Mouse (Mus musculus): ENCODE measurements around the gene Sag. TPM values are rescaled to one million over a fixed set of nuclear protein-coding genes. Genes with fewer than 3 reads are reported as not detected.
"Not testable (repeated sequence)": the region's sequence is repeated elsewhere in the genome, so short reads cannot be mapped to it uniquely, and the experiment has no call there.

Gene Sag
- polyA plus RNA-seq, 1 experiment from 2014 or later: 0.88 TPM

GRCm38 (mm10) chr1:87825991-87826390, 22.5 kb downstream of the Sag start:
- 82% methylated on average over 6 of the region's 6 CpGs for WGBS
- 0 out of 2 replicates have a peak, but pooled peaks cover 6% of the 10 kb centered on the region for H3K4me1 ChIP-seq (replicated peaks)
- ATAC-seq: no peak
- no peaks in the 10 kb centered on the region for H3K36me3 ChIP-seq
- no peaks in the 10 kb centered on the region for H3K27me3 ChIP-seq (replicated peaks)
- no peaks in the 10 kb centered on the region for H3K9me3 ChIP-seq
- no peak overlapping the region for H3K27ac ChIP-seq
- H3K4me2 ChIP-seq (replicated peaks): no peak overlapping the region
- H3K4me3 ChIP-seq (replicated peaks): no peak overlapping the region
- H3K9ac ChIP-seq: no peak overlapping the region

- WGBS: 80% methylated on average over 2 of the region's 2 CpGs
- no peaks in the 10 kb centered on the region for H3K36me3 ChIP-seq
- ATAC-seq: no peak
- no peaks in the 10 kb centered on the region for H3K27me3 ChIP-seq (replicated peaks)
- H3K9ac ChIP-seq: no peak overlapping the region
- H3K4me2 ChIP-seq (replicated peaks): no peak overlapping the region
- no peak overlapping the region for H3K4me3 ChIP-seq (replicated peaks)
- H3K4me1 ChIP-seq (replicated peaks): 0 out of 2 replicates have a peak, but pooled peaks cover 6% of the 10 kb centered on the region
- H3K27ac ChIP-seq: no peak overlapping the region
- no peaks in the 10 kb centered on the region for H3K9me3 ChIP-seq
Measured at GRCm38 (mm10) chr1:87826474-87826873, 23.0 kb downstream of the Sag start.

- H3K27me3 ChIP-seq (replicated peaks); H3K4me3 ChIP-seq (replicated peaks); H3K27ac ChIP-seq; H3K36me3 ChIP-seq; H3K4me1 ChIP-seq (replicated peaks); ATAC-seq; H3K9me3 ChIP-seq; H3K9ac ChIP-seq; H3K4me2 ChIP-seq (replicated peaks): not testable (repeated sequence)
- WGBS: 84% methylated on average over 1 of the region's 1 CpGs
Measured at GRCm38 (mm10) chr1:87827476-87827875, 24.0 kb downstream of the Sag start.

GRCm38 (mm10) chr1:87828185-87828584, 24.7 kb downstream of the Sag start:
- no peak overlapping the region for H3K4me2 ChIP-seq (replicated peaks)
- H3K27me3 ChIP-seq (replicated peaks): no peaks in the 10 kb centered on the region
- no peak for ATAC-seq
- H3K9ac ChIP-seq: no peak overlapping the region
- no peak overlapping the region for H3K4me3 ChIP-seq (replicated peaks)
- WGBS: 43% methylated on average over 9 of the region's 9 CpGs
- H3K36me3 ChIP-seq: no peaks in the 10 kb centered on the region
- no peak overlapping the region for H3K27ac ChIP-seq
- H3K4me1 ChIP-seq (replicated peaks): 0 out of 2 replicates have a peak, but pooled peaks cover 6% of the 10 kb centered on the region
- H3K9me3 ChIP-seq: no peaks in the 10 kb centered on the region

GRCm38 (mm10) chr1:87828926-87829580, 25.6 kb downstream of the Sag start:
- H3K36me3 ChIP-seq: no peaks in the 10 kb centered on the region
- WGBS: 30% methylated on average over 7 of the region's 7 CpGs
- no peak overlapping the region for H3K9ac ChIP-seq
- no peak for ATAC-seq
- H3K9me3 ChIP-seq: no peaks in the 10 kb centered on the region
- no peak overlapping the region for H3K27ac ChIP-seq
- no peak overlapping the region for H3K4me2 ChIP-seq (replicated peaks)
- H3K4me3 ChIP-seq (replicated peaks): no peak overlapping the region
- H3K4me1 ChIP-seq (replicated peaks): 0 out of 2 replicates have a peak, but pooled peaks cover 6% of the 10 kb centered on the region
- H3K27me3 ChIP-seq (replicated peaks): no peaks in the 10 kb centered on the region

- Histone ChIP-seq H3K4me3 (replicated peaks) (no peak overlapping the region), H3K9me3 (no peaks in the 10 kb centered on the region), H3K27ac (no peak overlapping the region), H3K4me1 (replicated peaks) (0 out of 2 replicates have a peak, but pooled peaks cover 6% of the 10 kb centered on the region), H3K27me3 (replicated peaks) (no peaks in the 10 kb centered on the region), H3K4me2 (replicated peaks) (no peak overlapping the region), H3K9ac (no peak overlapping the region), H3K36me3 (no peaks in the 10 kb centered on the region)
- 42% methylated on average over 6 of the region's 6 CpGs for WGBS
- 0 out of 2 replicates have a peak, but pooled peaks have one; percentile 31 for ATAC-seq
Measured at GRCm38 (mm10) chr1:87829621-87830211, 26.2 kb downstream of the Sag start.

GRCm38 (mm10) chr1:87836453-87836852, 33.0 kb downstream of the Sag start:
- Histone ChIP-seq H3K9me3 (no peaks in the 10 kb centered on the region), H3K4me1 (replicated peaks) (no peaks in the 10 kb centered on the region), H3K4me3 (replicated peaks) (no peak overlapping the region), H3K36me3 (no peaks in the 10 kb centered on the region), H3K27me3 (replicated peaks) (no peaks in the 10 kb centered on the region), H3K27ac (no peak overlapping the region), H3K9ac (no peak overlapping the region), H3K4me2 (replicated peaks) (no peak overlapping the region)
- WGBS: 49% methylated on average over 1 of the region's 1 CpGs
- ATAC-seq: no peak

GRCm38 (mm10) chr1:87837018-87837417, 33.5 kb downstream of the Sag start:
- Histone ChIP-seq H3K4me3 (replicated peaks) (no peak overlapping the region), H3K9me3 (no peaks in the 10 kb centered on the region), H3K4me1 (replicated peaks) (no peaks in the 10 kb centered on the region), H3K27ac (no peak overlapping the region), H3K36me3 (no peaks in the 10 kb centered on the region), H3K9ac (no peak overlapping the region), H3K4me2 (replicated peaks) (no peak overlapping the region), H3K27me3 (replicated peaks) (no peaks in the 10 kb centered on the region)
- ATAC-seq: no peak
- WGBS: 52% methylated on average over 5 of the region's 5 CpGs

- Histone ChIP-seq H3K9ac (no peak overlapping the region), H3K36me3 (no peaks in the 10 kb centered on the region), H3K4me3 (replicated peaks) (no peak overlapping the region), H3K27ac (no peak overlapping the region), H3K27me3 (replicated peaks) (no peaks in the 10 kb centered on the region), H3K4me1 (replicated peaks) (no peaks in the 10 kb centered on the region), H3K9me3 (no peaks in the 10 kb centered on the region), H3K4me2 (replicated peaks) (no peak overlapping the region)
- ATAC-seq: no peak
- WGBS: 45% methylated on average over 11 of the region's 11 CpGs
Measured at GRCm38 (mm10) chr1:87840411-87841208, 37.1 kb downstream of the Sag start.

- Histone ChIP-seq H3K4me2 (replicated peaks) (no peak overlapping the region), H3K4me1 (replicated peaks) (peaks cover 20% of the 10 kb centered on the region), H3K9ac (no peak overlapping the region), H3K36me3 (no peaks in the 10 kb centered on the region), H3K9me3 (no peaks in the 10 kb centered on the region), H3K27ac (no peak overlapping the region; the same call in 1 of the 2 replicates), H3K4me3 (replicated peaks) (no peak overlapping the region), H3K27me3 (replicated peaks) (no peaks in the 10 kb centered on the region)
- WGBS: 23% methylated on average over 2 of the region's 2 CpGs
- ATAC-seq: peak; percentile 46
Measured at GRCm38 (mm10) chr1:87846801-87847474, 43.5 kb downstream of the Sag start.

- no peak for ATAC-seq
- Histone ChIP-seq H3K4me1 (replicated peaks) (peaks cover 20% of the 10 kb centered on the region), H3K9me3 (no peaks in the 10 kb centered on the region), H3K4me3 (replicated peaks) (no peak overlapping the region), H3K27ac (no peak overlapping the region), H3K36me3 (no peaks in the 10 kb centered on the region), H3K4me2 (replicated peaks) (no peak overlapping the region), H3K27me3 (replicated peaks) (no peaks in the 10 kb centered on the region), H3K9ac (no peak overlapping the region)
- WGBS: 21% methylated on average over 4 of the region's 4 CpGs
Measured at GRCm38 (mm10) chr1:87847475-87848168, 44.1 kb downstream of the Sag start.
